Mouse (Mus musculus): ENCODE measurements around the gene Tex14.

- TF ChIP-seq CTCF (conservative IDR thresholded peaks at IDR 0.05; ENCODE audit: low read length), result no peak
- TF ChIP-seq POU5F1 (IDR thresholded peaks at IDR 0.05; ENCODE audit: borderline replicate concordance, low read length), result no peak
Measured at GRCm38 (mm10) chr11:87581161-87581865, 176.4 kb downstream of the Tex14 start.

Measured in E14TG2a.4 (cell line).